Mouse (Mus musculus): ENCODE data around the gene Eva1b. TPM values are rescaled to one million over a fixed set of nuclear protein-coding genes. Genes with fewer than 3 reads are reported as not detected.

Eva1b gene
- polyA plus RNA-seq, 1 experiment from 2014 or later = 149 TPM

DNA sequence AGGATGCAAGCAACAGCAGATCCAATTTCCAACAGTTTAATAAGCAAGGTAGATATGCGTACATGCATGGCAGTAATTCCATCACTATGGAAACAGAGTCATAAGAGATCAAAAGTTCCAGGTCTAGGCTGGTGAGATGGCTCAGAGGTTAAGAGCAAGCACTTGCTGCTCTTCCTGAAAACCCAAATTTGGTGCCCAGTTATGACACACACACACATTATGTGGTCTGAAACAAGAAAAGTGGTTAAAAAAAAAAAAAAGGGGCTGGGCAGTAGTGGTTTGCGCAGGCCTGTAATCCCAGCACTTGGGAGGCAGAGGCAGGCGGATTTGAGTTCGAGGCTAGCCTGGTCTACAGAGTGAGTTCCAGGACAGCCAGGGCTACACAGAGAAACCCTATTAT, 47.4 kb downstream of the Eva1b start:
- TF ChIP-seq CTCF (IDR thresholded peaks at IDR 0.05; ENCODE audit: low read depth) = no peak
- no peak for ATAC-seq (replicated peaks; ENCODE audit: low FRiP score, low read depth)
- Histone ChIP-seq H3K9me3 (replicated peaks; ENCODE audit: low read length) (no peaks in the 10 kb centered on the region), H3K9ac (ENCODE audit: low read depth, low read length) (no peak overlapping the region), H3K4me3 (replicated peaks; ENCODE audit: low read depth, low read length) (no peak overlapping the region), H3K27ac (no peak overlapping the region), H3K4me1 (replicated peaks; ENCODE audit: insufficient read depth, low read length) (peaks cover 13% of the 10 kb centered on the region; the same call in 1 of the 2 replicates), H3K4me2 (ENCODE audit: low read length) (no peak overlapping the region), H3K27me3 (ENCODE audit: insufficient read depth, low read length) (no peaks in the 10 kb centered on the region), H3K36me3 (ENCODE audit: insufficient read depth, low read length) (peaks cover 24% of the 10 kb centered on the region)
- no peak for DNase-seq (ENCODE audit: low spot score)
- 92% methylated on average over 4 of the region's 4 CpGs for WGBS

- ATAC-seq (replicated peaks; ENCODE audit: low FRiP score, low read depth) (no peak), DNase-seq (ENCODE audit: low spot score) (peak; percentile 29)
- no peak for TF ChIP-seq CTCF (IDR thresholded peaks at IDR 0.05; ENCODE audit: low read depth)
- Histone ChIP-seq H3K9me3 (replicated peaks; ENCODE audit: low read length) (no peaks in the 10 kb centered on the region), H3K4me1 (replicated peaks; ENCODE audit: insufficient read depth, low read length) (peaks cover 24% of the 10 kb centered on the region), H3K9ac (ENCODE audit: low read depth, low read length) (no peak overlapping the region), H3K27me3 (ENCODE audit: insufficient read depth, low read length) (no peaks in the 10 kb centered on the region), H3K4me2 (ENCODE audit: low read length) (0 out of 2 replicates have a peak overlapping the region, but pooled peaks have one; percentile 2), H3K36me3 (ENCODE audit: insufficient read depth, low read length) (peaks cover 14% of the 10 kb centered on the region; the same call in 1 of the 2 replicates), H3K4me3 (replicated peaks; ENCODE audit: low read depth, low read length) (no peak overlapping the region), H3K27ac (no peak overlapping the region)
- 45% methylated on average over 3 of the region's 3 CpGs for WGBS
Observed at GRCm38 (mm10) chr4:126197485-126197884, 49.9 kb downstream of the Eva1b start.

Other genes starting within 250 kb of the Eva1b start
- gene Csf3r, start 123.2 kb upstream of the Eva1b start, polyA plus RNA-seq (2015; fragmentation: Nextera tagmentation; extraction: Ambion mirVana) = 0.82 and 1.2 TPM in 2 replicates
- 131 and 134 TPM in 2 replicates for gene Mrps15, start 100.8 kb upstream of the Eva1b start, polyA plus RNA-seq (2015; fragmentation: Nextera tagmentation; extraction: Ambion mirVana)
- gene Oscp1, start 89.2 kb upstream of the Eva1b start, polyA plus RNA-seq (2015; fragmentation: Nextera tagmentation; extraction: Ambion mirVana) = 13.6 and 16.2 TPM in 2 replicates
- gene Lsm10, start 51.1 kb upstream of the Eva1b start, polyA plus RNA-seq (2015; fragmentation: Nextera tagmentation; extraction: Ambion mirVana) = 58.5 and 59.0 TPM in 2 replicates
- gene Stk40, start 43.8 kb upstream of the Eva1b start, polyA plus RNA-seq (2015; fragmentation: Nextera tagmentation; extraction: Ambion mirVana) = 27.1 and 28.7 TPM in 2 replicates
- gene Sh3d21, start 15.7 kb downstream of the Eva1b start, polyA plus RNA-seq (2015; fragmentation: Nextera tagmentation; extraction: Ambion mirVana) = 9.2 and 9.7 TPM in 2 replicates
- gene Thrap3, start 55.0 kb downstream of the Eva1b start, polyA plus RNA-seq (2015; fragmentation: Nextera tagmentation; extraction: Ambion mirVana) = 136 and 156 TPM in 2 replicates
- gene Map7d1, start 108.6 kb downstream of the Eva1b start, polyA plus RNA-seq (2015; fragmentation: Nextera tagmentation; extraction: Ambion mirVana) = 22.4 and 27.3 TPM in 2 replicates
- 115 and 121 TPM in 2 replicates for gene Trappc3, start 114.6 kb downstream of the Eva1b start, polyA plus RNA-seq (2015; fragmentation: Nextera tagmentation; extraction: Ambion mirVana)
- 7.9 and 8.1 TPM in 2 replicates for gene Col8a2, start 139.0 kb downstream of the Eva1b start, polyA plus RNA-seq (2015; fragmentation: Nextera tagmentation; extraction: Ambion mirVana)
- gene Adprhl2, start 174.0 kb downstream of the Eva1b start, polyA plus RNA-seq (2015; fragmentation: Nextera tagmentation; extraction: Ambion mirVana) = 64.5 and 65.2 TPM in 2 replicates
- 2.1 TPM in 2 replicates for gene Tekt2, start 177.9 kb downstream of the Eva1b start, polyA plus RNA-seq (2015; fragmentation: Nextera tagmentation; extraction: Ambion mirVana)